Mouse (Mus musculus): Measurements from ENCODE around the gene Trip4. TPM values are rescaled to one million over a fixed set of nuclear protein-coding genes. Genes with fewer than 3 reads are reported as not detected.
A peak's percentile ranks its signal among the peaks of the same experiment; 100 is the strongest.

The Trip4 gene
- polyA plus RNA-seq, 1 experiment from 2014 or later, result 10.9 TPM

- 74% methylated on average over 10 of the region's 10 CpGs for WGBS (ENCODE audit: insufficient replicate concordance)
- ATAC-seq (ENCODE audit: insufficient read depth), result peak; percentile 57
- H3K27ac ChIP-seq (replicated peaks), result no peak overlapping the region
These were observed 73.8 kb downstream of the Trip4 start for GRCm38 (mm10) chr9:65834628-65835354.

GRCm38 (mm10) chr9:65833640-65834039, 75.0 kb downstream of the Trip4 start:
- peaks cover 15% of the 10 kb centered on the region for H3K4me1 ChIP-seq (replicated peaks)
- no peaks in the 10 kb centered on the region for H3K9me3 ChIP-seq (replicated peaks)
- H3K27me3 ChIP-seq, result no peaks in the 10 kb centered on the region
- H3K27ac ChIP-seq (replicated peaks), result no peak overlapping the region
- no peak overlapping the region for H3K4me3 ChIP-seq (replicated peaks)
- peaks cover 12% of the 10 kb centered on the region; the same call in 1 of the 2 replicates for H3K36me3 ChIP-seq (replicated peaks)
- H3K4me2 ChIP-seq, result no peak overlapping the region
- H3K9ac ChIP-seq, result no peak overlapping the region
- no peak for ATAC-seq (ENCODE audit: insufficient read depth)

More at GRCm38 (mm10) chr9:65834628-65835354, 73.8 kb downstream of the Trip4 start:
- H3K9ac ChIP-seq, result no peak overlapping the region
- H3K4me1 ChIP-seq (replicated peaks), result peaks cover 12% of the 10 kb centered on the region
- H3K4me2 ChIP-seq, result no peak overlapping the region
- no peaks in the 10 kb centered on the region for H3K27me3 ChIP-seq
- H3K36me3 ChIP-seq (replicated peaks), result peaks cover 13% of the 10 kb centered on the region; the same call in 1 of the 2 replicates
- H3K4me3 ChIP-seq (replicated peaks), result no peak overlapping the region
- no peaks in the 10 kb centered on the region for H3K9me3 ChIP-seq (replicated peaks)

DNA sequence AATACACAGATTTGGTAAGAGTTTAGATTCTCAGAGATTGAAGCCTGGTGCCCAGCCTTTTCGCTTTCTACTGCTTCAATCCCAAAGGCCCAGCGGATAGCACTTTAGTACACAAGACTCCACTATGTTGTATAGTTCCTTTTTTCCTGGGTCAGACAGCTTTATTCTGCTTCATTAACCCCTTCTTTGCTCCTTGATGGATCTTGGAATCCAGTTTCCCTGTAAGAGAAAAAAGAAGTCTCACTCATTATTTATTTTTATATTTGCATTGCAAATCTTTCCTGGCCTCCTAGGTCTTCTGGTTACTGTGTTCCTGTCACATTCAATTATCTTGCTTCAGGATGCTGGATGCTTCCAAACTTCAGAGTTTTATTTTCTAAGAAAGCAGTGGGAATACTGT, 75.4 kb downstream of the Trip4 start:
- Histone ChIP-seq H3K27ac (replicated peaks) (no peak overlapping the region), H3K36me3 (replicated peaks) (peaks cover 8% of the 10 kb centered on the region; the same call in 1 of the 2 replicates), H3K4me2 (no peak overlapping the region), H3K4me1 (replicated peaks) (peaks cover 19% of the 10 kb centered on the region), H3K9me3 (replicated peaks) (no peaks in the 10 kb centered on the region), H3K27me3 (no peaks in the 10 kb centered on the region), H3K4me3 (replicated peaks) (no peak overlapping the region), H3K9ac (no peak overlapping the region)
- no peak for ATAC-seq (ENCODE audit: insufficient read depth)
- 79% methylated on average over 2 of the region's 2 CpGs for WGBS (ENCODE audit: insufficient replicate concordance)

- 60% methylated on average over 2 of the region's 2 CpGs for WGBS (ENCODE audit: insufficient replicate concordance)
- Histone ChIP-seq H3K4me1 (replicated peaks) (peaks cover 25% of the 10 kb centered on the region), H3K36me3 (replicated peaks) (peaks cover 5% of the 10 kb centered on the region; the same call in 1 of the 2 replicates), H3K4me3 (replicated peaks) (no peak overlapping the region), H3K27me3 (no peaks in the 10 kb centered on the region), H3K9me3 (replicated peaks) (no peaks in the 10 kb centered on the region), H3K4me2 (0 out of 2 replicates have a peak overlapping the region, but pooled peaks have one; percentile 3), H3K9ac (no peak overlapping the region), H3K27ac (replicated peaks) (no peak overlapping the region)
- ATAC-seq (ENCODE audit: insufficient read depth), result no peak
These were observed 76.6 kb downstream of the Trip4 start for GRCm38 (mm10) chr9:65832041-65832440.

DNA sequence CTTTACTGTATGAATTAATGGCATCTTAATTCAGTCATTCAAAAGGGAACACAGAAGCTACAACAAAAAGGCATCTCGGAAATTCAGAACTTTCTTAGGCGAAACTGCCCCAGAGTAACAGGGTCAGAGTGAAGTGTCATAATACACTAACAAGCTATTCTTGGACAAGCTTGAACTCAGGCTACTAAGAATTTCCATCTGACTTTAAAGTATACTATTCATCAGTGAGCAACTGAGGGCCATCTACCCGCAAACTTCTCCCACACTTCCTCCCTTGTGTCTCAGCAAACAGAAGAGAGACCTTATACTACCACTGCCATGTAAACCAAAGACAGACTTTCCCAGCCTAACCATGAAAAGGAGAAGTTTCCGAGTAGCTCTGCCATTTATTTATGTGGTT, 77.4 kb downstream of the Trip4 start:
- no peak overlapping the region for H3K9ac ChIP-seq
- WGBS (ENCODE audit: insufficient replicate concordance), result 32% methylated on average over 4 of the region's 4 CpGs
- H3K36me3 ChIP-seq (replicated peaks), result 0 out of 2 replicates have a peak, but pooled peaks cover 3% of the 10 kb centered on the region
- H3K4me3 ChIP-seq (replicated peaks), result no peak overlapping the region
- no peak overlapping the region for H3K4me2 ChIP-seq
- no peak overlapping the region for H3K27ac ChIP-seq (replicated peaks)
- peaks cover 32% of the 10 kb centered on the region for H3K4me1 ChIP-seq (replicated peaks)
- no peaks in the 10 kb centered on the region for H3K9me3 ChIP-seq (replicated peaks)
- no peak for ATAC-seq (ENCODE audit: insufficient read depth)
- H3K27me3 ChIP-seq, result no peaks in the 10 kb centered on the region

DNA sequence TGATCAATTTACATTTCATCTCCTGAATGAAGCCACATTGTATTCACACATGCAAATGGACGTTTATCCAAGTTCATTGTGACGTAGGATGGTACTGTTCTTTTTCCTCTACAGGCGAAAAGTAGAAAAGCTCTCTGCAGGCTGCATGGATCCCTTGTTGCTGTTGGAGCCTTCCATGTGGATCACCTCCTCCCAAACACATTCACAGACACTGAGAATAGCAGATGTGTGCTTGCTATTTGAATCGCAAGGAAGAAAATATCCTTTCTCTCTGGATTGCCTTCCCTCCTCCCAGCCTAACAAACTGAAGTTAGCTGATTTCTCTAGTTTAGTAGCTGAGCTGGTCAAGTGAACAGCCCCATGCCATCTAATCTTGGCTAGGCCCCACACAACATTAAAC, 78.3 kb downstream of the Trip4 start:
- Histone ChIP-seq H3K27ac (replicated peaks) (no peak overlapping the region), H3K9ac (no peak overlapping the region), H3K36me3 (replicated peaks) (0 out of 2 replicates have a peak, but pooled peaks cover 3% of the 10 kb centered on the region), H3K9me3 (replicated peaks) (no peaks in the 10 kb centered on the region), H3K4me3 (replicated peaks) (no peak overlapping the region), H3K27me3 (no peaks in the 10 kb centered on the region), H3K4me1 (replicated peaks) (peaks cover 41% of the 10 kb centered on the region), H3K4me2 (no peak overlapping the region)
- ATAC-seq (ENCODE audit: insufficient read depth), result no peak
- 73% methylated on average over 4 of the region's 4 CpGs for WGBS (ENCODE audit: insufficient replicate concordance)

DNA sequence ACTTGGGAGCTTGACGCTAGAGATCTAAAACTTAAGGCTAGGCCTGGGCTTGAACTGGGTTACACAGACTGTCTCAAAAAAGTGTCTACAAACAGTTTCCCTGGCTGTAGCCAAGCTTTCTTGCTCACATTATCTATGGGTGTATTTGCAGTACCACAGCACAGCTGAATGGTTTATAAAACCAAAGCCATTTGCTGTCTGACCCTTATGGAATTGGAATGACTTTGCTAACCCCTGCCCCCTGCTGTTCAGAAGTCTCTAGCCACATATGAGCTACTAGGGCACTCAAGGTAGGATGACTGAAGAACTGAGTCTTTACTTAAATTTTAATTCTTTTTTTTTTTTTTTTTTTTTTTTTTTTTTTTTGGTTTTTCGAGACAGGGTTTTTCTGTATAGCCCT, 79.2 kb downstream of the Trip4 start:
- no peak overlapping the region for H3K4me3 ChIP-seq (replicated peaks)
- H3K4me1 ChIP-seq (replicated peaks), result peaks cover 48% of the 10 kb centered on the region
- H3K36me3 ChIP-seq (replicated peaks), result no peaks in the 10 kb centered on the region
- H3K27ac ChIP-seq (replicated peaks), result no peak overlapping the region
- 71% methylated on average over 2 of the region's 2 CpGs for WGBS (ENCODE audit: insufficient replicate concordance)
- H3K9me3 ChIP-seq (replicated peaks), result no peaks in the 10 kb centered on the region
- no peak overlapping the region for H3K9ac ChIP-seq
- no peak overlapping the region for H3K4me2 ChIP-seq
- no peak for ATAC-seq (ENCODE audit: insufficient read depth)
- no peaks in the 10 kb centered on the region for H3K27me3 ChIP-seq

- H3K27ac ChIP-seq (replicated peaks), result no peak overlapping the region
These were observed 80.1 kb downstream of the Trip4 start for GRCm38 (mm10) chr9:65828511-65828910.

DNA sequence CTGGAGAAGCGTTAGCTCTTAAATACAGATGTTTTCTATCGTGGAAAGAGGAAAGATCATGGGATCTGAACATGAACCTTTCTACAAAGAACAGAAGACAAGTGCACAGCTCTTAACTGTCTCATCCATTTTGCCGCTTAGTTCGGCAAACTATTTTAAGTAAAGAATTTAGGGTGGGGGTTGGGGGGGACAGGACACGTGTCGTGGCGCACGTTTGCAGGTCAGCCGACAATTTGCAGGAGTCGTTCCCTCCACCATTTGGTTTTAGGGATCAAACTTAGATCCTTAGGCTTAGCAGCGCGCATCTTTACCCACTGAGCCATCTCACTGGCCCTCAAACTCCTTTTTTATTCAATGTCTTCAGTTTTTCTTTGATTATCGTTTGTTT, 80.6 kb downstream of the Trip4 start:
- Histone ChIP-seq H3K27ac (replicated peaks) (peak overlapping the region; percentile 94), H3K4me2 (peak overlapping the region; percentile 92), H3K36me3 (replicated peaks) (no peaks in the 10 kb centered on the region), H3K9ac (peak overlapping the region; percentile 87), H3K4me1 (replicated peaks) (peaks cover 56% of the 10 kb centered on the region), H3K4me3 (replicated peaks) (peak overlapping the region; percentile 87), H3K9me3 (replicated peaks) (no peaks in the 10 kb centered on the region), H3K27me3 (no peaks in the 10 kb centered on the region)
- WGBS (ENCODE audit: insufficient replicate concordance), result 1% methylated on average over 13 of the region's 13 CpGs
- ATAC-seq (ENCODE audit: insufficient read depth), result no peak

More at GRCm38 (mm10) chr9:65828511-65828910, 80.1 kb downstream of the Trip4 start:
- H3K4me2 ChIP-seq, result peak overlapping the region; percentile 92
- WGBS (ENCODE audit: insufficient replicate concordance), result 18% methylated on average over 3 of the region's 3 CpGs
- H3K36me3 ChIP-seq (replicated peaks), result no peaks in the 10 kb centered on the region
- H3K9me3 ChIP-seq (replicated peaks), result no peaks in the 10 kb centered on the region
- ATAC-seq (ENCODE audit: insufficient read depth), result no peak
- H3K4me3 ChIP-seq (replicated peaks), result peak overlapping the region; percentile 87
- no peak overlapping the region for H3K9ac ChIP-seq
- H3K27me3 ChIP-seq, result no peaks in the 10 kb centered on the region
- H3K4me1 ChIP-seq (replicated peaks), result peaks cover 53% of the 10 kb centered on the region

GRCm38 (mm10) chr9:65827344-65828015, 81.1 kb downstream of the Trip4 start, which contains the start of gene Zfp609:
Gene Zfp609, minus strand, starts transcription at chr9:65827564.
- peak within 1 kb of the TSS; percentile 87 for H3K9ac ChIP-seq
- peak within 1 kb of the TSS; percentile 92 for H3K4me2 ChIP-seq
- H3K9me3 ChIP-seq (replicated peaks), result no peaks in the 10 kb centered on the region
- peak within 1 kb of the TSS; percentile 94 for H3K27ac ChIP-seq (replicated peaks)
- H3K4me3 ChIP-seq (replicated peaks), result peak within 1 kb of the TSS; percentile 87
- H3K27me3 ChIP-seq, result no peaks in the 10 kb centered on the region
- H3K36me3 ChIP-seq (replicated peaks), result no peaks in the 10 kb centered on the region
- peak; percentile 84 for ATAC-seq (ENCODE audit: insufficient read depth)
- peaks cover 60% of the 10 kb centered on the region for H3K4me1 ChIP-seq (replicated peaks)
- WGBS (ENCODE audit: insufficient replicate concordance), result under 1% methylated on average over 75 of the region's 76 CpGs

DNA sequence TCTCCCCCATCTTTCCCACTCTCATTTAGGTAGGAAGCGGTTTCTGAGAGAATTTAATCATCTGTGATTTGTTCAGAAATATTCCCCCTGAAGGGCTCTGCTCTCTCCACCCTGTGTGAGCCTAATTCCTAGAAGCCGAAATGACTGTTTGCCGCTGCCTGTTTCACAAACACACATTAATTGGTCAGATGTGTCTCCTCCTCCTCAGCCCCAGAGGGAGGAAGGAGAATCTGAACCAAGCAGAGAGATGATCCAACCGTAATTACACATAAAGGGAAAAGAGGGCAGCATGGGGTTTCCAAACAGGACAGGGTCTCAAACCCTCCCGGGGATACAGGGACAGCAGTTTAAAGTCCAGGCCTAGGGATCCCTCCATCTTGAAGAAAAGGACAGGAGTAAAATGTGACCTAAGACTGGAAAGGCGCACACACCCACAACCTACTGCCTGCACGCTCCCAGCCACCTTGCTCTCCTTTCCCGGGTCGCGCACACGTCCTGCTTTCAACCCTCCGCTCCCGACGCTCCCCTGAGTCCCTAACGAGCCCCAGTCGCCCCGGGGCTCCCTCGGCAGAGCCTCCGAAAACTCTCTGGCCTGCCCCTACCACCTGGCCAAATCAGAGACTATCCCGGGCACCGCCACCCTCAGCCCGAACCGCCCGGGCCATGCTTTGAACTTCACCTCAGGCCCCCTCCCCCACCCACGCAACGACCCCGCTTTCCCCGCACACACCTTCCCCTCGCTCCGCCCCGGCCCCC, 81.8 kb downstream of the Trip4 start:
- H3K9ac ChIP-seq, result peak overlapping the region; percentile 87
- 1% methylated on average over 30 of the region's 31 CpGs for WGBS (ENCODE audit: insufficient replicate concordance)
- no peaks in the 10 kb centered on the region for H3K9me3 ChIP-seq (replicated peaks)
- H3K36me3 ChIP-seq (replicated peaks), result no peaks in the 10 kb centered on the region
- peak overlapping the region; percentile 87 for H3K4me3 ChIP-seq (replicated peaks)
- peak; percentile 55 for ATAC-seq (ENCODE audit: insufficient read depth)
- H3K4me1 ChIP-seq (replicated peaks), result peaks cover 66% of the 10 kb centered on the region
- H3K27me3 ChIP-seq, result no peaks in the 10 kb centered on the region
- H3K4me2 ChIP-seq, result peak overlapping the region; percentile 92
- H3K27ac ChIP-seq (replicated peaks), result peak overlapping the region; percentile 94
